Mouse (Mus musculus): ENCODE results near the gene Zfp646.
"Not testable (repeated sequence)": the region's sequence is repeated elsewhere in the genome, so short reads cannot be mapped to it uniquely, and the experiment has no call there.

Zfp646 gene

DNA sequence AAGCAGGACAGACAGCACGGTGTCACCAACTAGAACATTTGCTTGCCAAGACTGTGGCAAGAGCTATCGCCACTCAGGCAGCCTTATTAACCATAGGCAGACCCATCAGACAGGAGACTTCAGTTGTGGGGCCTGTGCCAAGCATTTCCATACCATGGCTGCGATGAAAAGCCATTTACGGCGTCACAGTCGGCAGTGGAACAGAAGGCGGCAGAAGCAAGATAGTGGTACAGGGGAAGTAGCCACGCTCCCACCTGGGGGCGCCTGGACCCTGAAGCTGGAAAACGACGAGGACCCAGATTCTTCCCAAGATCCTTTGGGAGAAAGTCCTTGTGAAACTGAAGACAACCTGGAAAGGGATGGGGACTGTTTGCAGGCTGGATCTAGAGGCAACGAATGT lies 4.4 kb downstream of the Zfp646 start:
- DNase-seq (ENCODE audit: low spot score), result no peak

GRCm38 (mm10) chr7:127885951-127886350 lies 9.9 kb downstream of the Zfp646 start:
- peak; percentile 38 for DNase-seq (ENCODE audit: low spot score)

DNA sequence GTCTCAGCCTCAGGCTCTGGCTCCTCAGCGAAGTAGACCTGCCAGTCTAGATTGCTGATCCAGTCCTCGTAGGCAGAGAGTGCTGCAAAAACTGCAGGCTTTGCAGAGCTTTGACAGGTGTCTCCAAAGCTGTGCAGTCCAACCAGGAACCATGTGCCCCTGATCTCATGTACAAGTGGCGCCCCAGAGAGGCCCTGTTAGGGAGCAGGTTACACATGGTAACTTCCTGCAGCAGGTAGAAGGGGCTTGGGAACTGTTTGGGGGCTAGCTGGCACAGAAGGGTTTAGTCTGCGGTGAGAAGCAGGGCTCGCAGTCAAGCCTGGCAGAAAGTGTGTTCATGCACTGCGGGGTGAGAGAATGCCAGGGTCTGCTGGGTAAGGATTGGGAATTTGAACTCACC lies 10.5 kb downstream of the Zfp646 start:
- no peak for DNase-seq (ENCODE audit: low spot score)

GRCm38 (mm10) chr7:127887191-127887590 lies 11.2 kb downstream of the Zfp646 start:
- DNase-seq (ENCODE audit: low spot score), result no peak

DNA sequence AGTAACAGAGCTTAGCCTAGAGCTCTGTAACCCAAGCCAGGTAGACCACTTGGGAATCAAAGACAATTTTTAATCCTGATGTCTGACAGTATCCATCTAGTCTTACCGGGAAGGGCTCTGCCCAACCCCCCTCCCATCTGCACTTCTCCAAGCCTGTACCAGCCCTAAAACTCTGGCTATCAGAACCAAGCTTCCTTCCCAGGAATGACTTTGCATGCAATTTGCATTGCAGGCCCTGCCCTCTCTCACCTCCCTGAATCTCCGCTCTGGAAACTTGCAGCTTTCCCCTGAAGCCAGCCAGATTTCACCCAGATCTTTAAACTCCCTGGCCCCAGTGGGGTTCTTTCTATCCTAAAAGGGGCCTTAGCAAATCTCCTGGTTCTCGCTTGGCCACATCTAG lies 11.8 kb downstream of the Zfp646 start:
- no peak for DNase-seq (ENCODE audit: low spot score)

GRCm38 (mm10) chr7:127888821-127889220 lies 12.8 kb downstream of the Zfp646 start:
- DNase-seq (ENCODE audit: low spot score), result no peak

- no peak for DNase-seq (ENCODE audit: low spot score)
Measured at GRCm38 (mm10) chr7:127890798-127891197, 14.8 kb downstream of the Zfp646 start, which contains the start of gene Prss53. TSS of gene Prss53 (minus strand) at chr7:127890970.

DNA sequence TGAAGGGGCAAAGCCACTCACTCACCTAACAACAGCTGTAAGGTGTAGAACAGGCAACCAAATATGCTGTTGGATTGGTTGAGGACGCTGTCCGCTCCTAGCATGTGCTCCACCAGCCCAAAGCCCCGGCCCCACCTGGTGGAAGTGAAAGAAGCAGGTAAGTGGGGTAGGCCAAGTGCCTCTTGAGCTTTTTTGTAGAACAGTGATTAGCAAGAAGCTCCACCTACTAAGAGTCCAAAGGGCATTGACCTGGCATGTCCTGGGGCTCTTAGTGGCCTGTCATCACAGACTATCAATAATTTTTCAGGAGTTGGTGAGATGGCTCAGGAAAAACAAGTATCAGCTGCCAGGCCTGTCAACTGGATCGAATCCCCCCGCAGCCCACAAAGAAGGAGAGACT lies 18.5 kb downstream of the Zfp646 start:
- DNase-seq (ENCODE audit: low spot score), result no peak

- peak; percentile 88 for DNase-seq (ENCODE audit: low spot score)
Measured at GRCm38 (mm10) chr7:127895442-127895841, 19.4 kb downstream of the Zfp646 start, which contains the start of the genes Gm21974 and Vkorc1. TSS of gene Gm21974 (minus strand) at chr7:127895454. TSS of gene Vkorc1 (minus strand) at chr7:127895617.

GRCm38 (mm10) chr7:127895891-127896290 lies 19.9 kb downstream of the Zfp646 start:
- not testable (repeated sequence) for DNase-seq (ENCODE audit: low spot score)

DNA sequence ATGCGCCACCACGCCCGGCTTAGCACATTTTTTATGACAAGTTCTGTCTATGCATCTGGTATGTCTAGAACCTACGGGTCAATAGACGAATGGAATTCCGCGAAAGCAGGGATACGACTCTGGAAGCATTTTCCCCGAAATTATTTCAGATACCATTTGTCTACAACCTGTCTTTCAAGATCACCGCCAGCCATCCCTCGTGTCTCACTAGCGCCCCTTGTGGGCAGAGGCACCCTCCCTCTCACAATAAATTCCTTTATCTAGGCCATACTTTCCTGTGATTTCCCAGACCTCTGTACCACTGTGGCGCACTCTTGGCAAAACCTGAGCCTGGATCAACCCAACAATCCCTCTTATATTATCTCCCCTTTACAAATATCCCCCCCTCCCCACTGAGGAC lies 20.4 kb downstream of the Zfp646 start:
- peak; percentile 50 for DNase-seq (ENCODE audit: low spot score)

- no peak for DNase-seq (ENCODE audit: low spot score)
Measured at GRCm38 (mm10) chr7:127897542-127897941, 21.5 kb downstream of the Zfp646 start.

DNA sequence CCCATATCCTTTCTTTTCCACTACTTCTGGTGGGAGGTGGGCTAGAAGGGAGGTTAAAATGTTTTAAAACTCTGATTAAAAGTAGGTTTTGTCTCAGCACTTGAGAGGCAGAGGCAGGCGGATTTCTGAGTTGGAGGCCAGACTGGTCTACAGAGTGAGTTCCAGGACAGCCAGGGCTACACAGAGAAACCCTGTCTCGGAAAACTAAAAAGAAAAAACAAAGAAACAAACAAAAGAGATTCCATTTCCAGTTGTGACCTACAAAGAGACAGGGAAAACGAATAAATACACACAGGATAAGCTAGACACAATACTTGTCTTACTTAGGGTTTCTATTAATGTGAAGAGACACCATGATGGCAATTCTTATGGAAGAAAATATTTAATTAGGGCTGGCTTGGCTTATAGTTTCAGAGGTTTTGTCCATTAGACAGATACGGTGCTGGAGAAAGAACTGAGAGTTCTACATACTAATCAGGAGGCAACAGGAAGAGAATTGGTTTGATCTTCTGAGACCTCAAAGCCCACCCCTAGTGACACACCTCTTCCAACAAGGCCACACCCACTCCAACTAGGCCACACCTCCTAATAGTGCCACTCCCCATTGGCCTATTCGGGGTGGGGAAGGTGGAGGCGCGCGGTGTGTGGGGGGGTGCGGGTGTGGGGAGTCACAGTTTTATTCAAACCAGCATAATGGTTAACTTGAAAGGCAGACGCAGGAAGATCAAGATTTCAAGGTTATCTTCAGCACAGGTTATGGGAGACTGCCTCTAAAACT lies 22.3 kb downstream of the Zfp646 start:
- no peak for DNase-seq (ENCODE audit: low spot score)

GRCm38 (mm10) chr7:127899997-127900396 lies 24.0 kb downstream of the Zfp646 start:
- no peak for DNase-seq (ENCODE audit: low spot score)

- DNase-seq (ENCODE audit: low spot score), result no peak
Measured at GRCm38 (mm10) chr7:127901772-127902171, 25.8 kb downstream of the Zfp646 start.

- DNase-seq (ENCODE audit: low spot score), result peak; percentile 64
Measured at GRCm38 (mm10) chr7:127903971-127904796, 28.2 kb downstream of the Zfp646 start, which contains the start of gene Bckdk. TSS of gene Bckdk (plus strand) at chr7:127904082.

DNA sequence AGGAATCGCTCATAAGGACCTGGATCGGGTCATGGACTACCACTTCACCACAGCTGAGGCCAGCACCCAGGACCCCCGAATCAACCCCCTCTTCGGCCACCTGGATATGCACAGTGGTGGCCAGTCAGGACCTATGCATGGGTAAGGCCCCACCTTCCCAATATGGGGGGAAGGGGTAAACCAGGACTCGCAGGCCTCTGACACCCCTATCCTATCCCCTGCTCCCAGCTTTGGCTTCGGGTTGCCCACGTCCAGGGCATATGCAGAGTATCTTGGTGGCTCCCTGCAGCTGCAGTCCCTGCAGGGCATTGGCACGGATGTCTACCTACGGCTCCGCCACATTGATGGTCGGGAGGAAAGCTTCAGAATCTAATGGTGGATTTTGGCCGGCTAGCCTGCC lies 31.9 kb downstream of the Zfp646 start:
- DNase-seq (ENCODE audit: low spot score), result no peak

- DNase-seq (ENCODE audit: low spot score), result no peak
Measured at GRCm38 (mm10) chr7:127908656-127909055, 32.6 kb downstream of the Zfp646 start.

DNA sequence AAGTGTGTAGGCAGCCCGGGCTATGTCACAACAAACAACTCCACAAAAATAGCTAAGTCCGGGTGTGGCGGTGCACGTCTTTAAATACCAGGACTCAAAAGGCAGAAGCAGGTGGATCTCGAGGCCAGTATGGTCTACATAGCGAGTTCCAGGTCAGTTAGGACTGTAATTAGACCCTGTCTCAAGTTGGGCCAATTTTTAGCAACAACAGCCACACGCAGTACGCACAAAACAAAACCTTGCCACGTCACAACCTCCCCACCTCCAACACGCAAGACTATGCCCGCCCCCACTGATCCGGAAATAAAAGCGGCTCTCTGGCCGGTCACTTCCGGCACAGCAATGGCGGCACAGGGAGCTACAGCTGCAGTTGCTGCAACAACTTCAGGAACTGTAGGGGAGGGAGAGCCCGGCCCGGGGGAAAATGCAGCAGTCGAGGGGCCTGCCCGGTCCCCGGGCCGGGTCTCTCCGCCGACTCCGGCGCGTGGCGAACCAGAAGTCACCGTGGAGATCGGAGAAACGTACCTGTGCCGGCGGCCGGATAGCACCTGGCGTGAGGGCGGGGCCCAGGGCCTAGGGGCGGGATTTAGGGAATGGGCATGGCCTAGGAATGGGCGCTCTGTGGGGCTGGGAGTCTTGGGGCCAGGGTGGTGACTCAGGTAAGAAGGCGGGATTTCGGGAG lies 36.3 kb downstream of the Zfp646 start, which contains the start of gene Kat8:
TSS of gene Kat8 (plus strand) at position 327 of the 682 bp plus-strand sequence.
- DNase-seq (ENCODE audit: low spot score), result peak; percentile 80

DNA sequence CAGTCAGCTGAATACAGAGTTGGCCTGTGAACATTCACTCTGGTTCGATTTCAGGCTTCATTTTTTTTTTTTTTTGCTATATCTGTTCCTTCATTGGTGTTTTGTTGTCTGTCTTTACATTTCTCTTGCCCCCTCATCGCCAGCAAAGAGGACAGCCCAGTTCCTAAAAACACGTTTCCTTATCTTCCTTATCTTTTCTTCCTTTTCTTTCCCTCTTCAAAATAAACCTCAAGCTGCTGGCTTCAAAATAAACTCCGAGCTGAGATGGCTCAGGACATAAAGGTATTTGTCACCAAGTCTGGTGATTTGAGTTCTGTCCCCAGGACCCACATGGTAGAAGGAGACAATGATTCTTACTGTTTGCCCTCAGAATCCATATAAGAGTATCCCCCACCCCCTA lies 36.9 kb downstream of the Zfp646 start:
- no peak for DNase-seq (ENCODE audit: low spot score)

- no peak for DNase-seq (ENCODE audit: low spot score)
Measured at GRCm38 (mm10) chr7:127915293-127915692, 39.3 kb downstream of the Zfp646 start.

GRCm38 (mm10) chr7:127918203-127918602 lies 42.2 kb downstream of the Zfp646 start:
- DNase-seq (ENCODE audit: low spot score), result no peak

All from ovary, postnatal 14 days (tissue).